Comparison of ENCODE assay signal across 29 mouse cellular contexts in genomic region chr6:115955664-115956063, GRCm38 (mm10). TPM values are rescaled to one million over a fixed set of nuclear protein-coding genes. Genes with fewer than 3 reads are reported as not detected.
"Had no signal": no experiment of that assay in that cellular context is flagged by ENCODE, and none has a peak within 500 bp of the region (broad histone marks: within the 10 kb centered on the region; RNA-seq: fewer than 3 reads in every experiment).

No protein-coding gene starts in this region.

- H3K27me3 ChIP-seq: liver, embryonic 13.5 days; midbrain, embryonic 12.5 days; midbrain, embryonic 15.5 days; neural tube, embryonic 13.5 days had no signal

- H3K36me3 ChIP-seq: liver, embryonic 13.5 days; midbrain, embryonic 12.5 days; midbrain, embryonic 15.5 days; neural tube, embryonic 13.5 days had no signal

- H3K27ac ChIP-seq: layer of hippocampus, adult 2 months; liver, embryonic 13.5 days; macrophage; midbrain, embryonic 12.5 days; midbrain, embryonic 15.5 days; neural tube, embryonic 13.5 days had no signal

- DNase-seq: kidney, postnatal 25 days; layer of hippocampus, adult 9-11 months; liver, embryonic 13.5 days; lung, embryonic 14.5 days; retina, postnatal 1 day; thymus, adult 18-20 months; thymus, postnatal 36 days had no signal

- H3K9me3 ChIP-seq: liver, embryonic 13.5 days; midbrain, embryonic 12.5 days; midbrain, embryonic 15.5 days; neural tube, embryonic 13.5 days had no signal

- H3K4me3 ChIP-seq: layer of hippocampus, adult 2 months; liver, embryonic 13.5 days; midbrain, embryonic 12.5 days; midbrain, embryonic 15.5 days; neural tube, embryonic 13.5 days had no signal

- H3K4me2 ChIP-seq: liver, embryonic 13.5 days; midbrain, embryonic 12.5 days; midbrain, embryonic 15.5 days; neural tube, embryonic 13.5 days had no signal

- ATAC-seq: midbrain, embryonic 15.5 days had no signal

- H3K9ac ChIP-seq: liver, embryonic 13.5 days; midbrain, embryonic 12.5 days; midbrain, embryonic 15.5 days; neural tube, embryonic 13.5 days had no signal

RNA-seq across cellular contexts. Expression of gene H1foo, which starts 10.9 kb away (rescaled TPM):
- total RNA-seq: layer of hippocampus, adult 2 months; layer of hippocampus, postnatal 25 days; left cerebral cortex, adult 18-20 months; left cerebral cortex, postnatal 25 days; liver, adult 2 months; megakaryocyte, adult 5-6 weeks; neutrophil, adult 5-6 weeks had no signal
- polyA plus RNA-seq: kidney, embryonic 14.5 days; kidney, postnatal 0 days; large intestine, adult 2 months; limb, embryonic 11.5 days; limb, embryonic 14.5 days; liver, adult 2 months; liver, embryonic 13.5 days; liver, embryonic 16.5 days; lung, embryonic 14.5 days; macrophage; midbrain, embryonic 12.5 days; midbrain, embryonic 15.5 days; neural tube, embryonic 13.5 days; small intestine, adult 2 months; spleen, adult 2 months; stomach, embryonic 16.5 days; testis, adult 2 months; urinary bladder, adult 2 months had no signal

RNA-seq across cellular contexts. Expression of gene Rho, which starts 24.1 kb away (rescaled TPM):
- total RNA-seq: liver, adult 2 months had no signal
- polyA plus RNA-seq: kidney, embryonic 14.5 days; kidney, postnatal 0 days; liver, embryonic 13.5 days; liver, embryonic 16.5 days; macrophage; midbrain, embryonic 12.5 days had no signal
